Mouse (Mus musculus): ENCODE results near the gene Zcchc18. TPM values are rescaled to one million over a fixed set of nuclear protein-coding genes. Genes with fewer than 3 reads are reported as not detected.

Zcchc18 gene
- polyA plus RNA-seq, 1 experiment: 258 TPM

GRCm38 (mm10) chrX:137038502-137038901 is 45.5 kb downstream of the Zcchc18 start:
- no peak for DNase-seq (ENCODE audit: extremely low spot score in 1 of 2, low spot score in 1 of 2)

Other genes with a start within 250 kb of the Zcchc18 start
- 282 and 312 TPM in 2 replicates for gene Morf4l2, start 249.5 kb upstream of the Zcchc18 start, polyA plus RNA-seq (2012; rRNA removed)
- gene Glra4, start 213.0 kb upstream of the Zcchc18 start, polyA plus RNA-seq (2012; rRNA removed): 1.3 and 1.7 TPM in 2 replicates
- gene Plp1, start 170.5 kb upstream of the Zcchc18 start, polyA plus RNA-seq (2012; rRNA removed): 853 and 972 TPM in 2 replicates
- 6.7 and 8.9 TPM in 2 replicates for gene Rab9b, start 124.4 kb upstream of the Zcchc18 start, polyA plus RNA-seq (2012; rRNA removed)
- not detected in 2 replicates for gene H2bfm, start 65.8 kb upstream of the Zcchc18 start, polyA plus RNA-seq (2012; rRNA removed)
- 22.5 and 30.0 TPM in 2 replicates for gene Tmsb15b2, start 17.7 kb upstream of the Zcchc18 start, polyA plus RNA-seq (2012; rRNA removed)
- gene Tmsb15l, start 16.3 kb upstream of the Zcchc18 start, polyA plus RNA-seq (2012; rRNA removed): 5.9 and 9.5 TPM in 2 replicates
- 11.7 and 14.2 TPM in 2 replicates for gene Tmsb15b1, start 16.3 kb upstream of the Zcchc18 start, polyA plus RNA-seq (2012; rRNA removed)
- 22.3 and 28.7 TPM in 2 replicates for gene Slc25a53, start 45.1 kb downstream of the Zcchc18 start, polyA plus RNA-seq (2012; rRNA removed)
- 3.4 TPM in 2 replicates for gene Fam199x, start 56.4 kb downstream of the Zcchc18 start, polyA plus RNA-seq (2012; rRNA removed)
- 0.06 TPM in 1 of 2 replicates, not detected in the other for gene Esx1, start 128.9 kb downstream of the Zcchc18 start, polyA plus RNA-seq (2012; rRNA removed)